Mouse (Mus musculus): ENCODE measurements at regions not wholly inside any gene's neighbourhood (a gene's known extent, or its start where the extent isn't known, plus 50 kb on each side); places are given as distances from the start of the nearest gene placed in this dataset.

DNA sequence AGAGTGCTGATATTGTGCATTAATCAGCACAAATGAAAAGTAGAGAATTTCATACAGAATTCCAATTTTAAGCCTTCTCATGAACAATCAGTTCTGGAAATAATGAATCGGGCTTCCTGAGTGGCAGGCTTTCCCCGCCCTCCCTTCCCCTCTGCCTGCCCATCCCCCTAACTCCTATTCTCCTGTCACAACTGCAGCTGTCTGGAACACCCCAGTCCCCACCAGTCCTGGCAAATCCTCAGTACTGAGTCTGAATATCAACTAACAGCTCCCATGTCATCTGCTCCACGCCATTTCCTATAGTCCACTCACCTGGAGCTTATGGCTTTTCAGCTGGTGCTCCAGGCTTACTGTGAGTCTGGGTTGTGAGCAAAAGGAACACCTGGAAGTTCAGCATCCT, 457.9 kb downstream of the Ofcc1 start:
- no peak for DNase-seq
- 79% methylated on average over 3 of the region's 3 CpGs for WGBS
- Histone ChIP-seq H3K27ac (ENCODE audit: insufficient read depth, low read depth, low read length) (no peak overlapping the region), H3K4me1 (ENCODE audit: control insufficient read depth, insufficient read depth, low read length) (no peaks in the 10 kb centered on the region), H3K4me3 (ENCODE audit: insufficient read depth, low read depth, low read length) (no peak overlapping the region), H3K27me3 (replicated peaks; ENCODE audit: control insufficient read depth, insufficient read depth, low read length) (no peaks in the 10 kb centered on the region), H3K36me3 (ENCODE audit: control insufficient read depth, insufficient read depth, low read length) (no peaks in the 10 kb centered on the region)
- no peak for TF ChIP-seq POLR2A (IDR thresholded peaks at IDR 0.05; ENCODE audit: low read depth, low read length)
- TF ChIP-seq CTCF (conservative IDR thresholded peaks at IDR 0.05; ENCODE audit: insufficient read depth, insufficient read length, low read depth, low read length): no peak

DNA sequence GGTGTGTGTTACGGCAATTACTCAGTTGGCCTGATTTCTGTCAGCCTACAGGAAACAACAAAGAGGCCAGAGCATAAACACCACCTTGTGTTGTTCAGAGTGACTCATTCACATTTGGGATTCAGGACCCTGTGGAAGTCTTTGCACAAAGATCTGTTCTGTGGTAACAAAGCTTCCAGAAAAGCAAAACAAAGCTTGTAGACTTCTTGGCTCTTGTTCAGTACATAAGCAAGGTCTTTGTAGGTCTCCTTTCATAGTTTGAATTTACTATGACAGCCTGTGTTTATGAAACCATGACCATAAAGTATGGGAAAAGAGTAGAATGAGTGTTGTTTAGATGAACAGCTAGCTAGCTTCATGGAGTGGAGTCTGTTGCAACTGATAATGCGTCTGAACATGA, 461.9 kb downstream of the Ofcc1 start:
- no peak for DNase-seq
- no peaks in the 10 kb centered on the region for H3K27me3 ChIP-seq (replicated peaks; ENCODE audit: control insufficient read depth, insufficient read depth, low read length)
- H3K4me1 ChIP-seq (ENCODE audit: control insufficient read depth, insufficient read depth, low read length): no peaks in the 10 kb centered on the region
- TF ChIP-seq POLR2A (IDR thresholded peaks at IDR 0.05; ENCODE audit: low read depth, low read length): no peak
- no peak for TF ChIP-seq CTCF (conservative IDR thresholded peaks at IDR 0.05; ENCODE audit: insufficient read depth, insufficient read length, low read depth, low read length)
- H3K27ac ChIP-seq (ENCODE audit: insufficient read depth, low read depth, low read length): no peak overlapping the region
- no peaks in the 10 kb centered on the region for H3K36me3 ChIP-seq (ENCODE audit: control insufficient read depth, insufficient read depth, low read length)
- WGBS: 91% methylated on average over 2 of the region's 2 CpGs
- H3K4me3 ChIP-seq (ENCODE audit: insufficient read depth, low read depth, low read length): no peak overlapping the region

DNA sequence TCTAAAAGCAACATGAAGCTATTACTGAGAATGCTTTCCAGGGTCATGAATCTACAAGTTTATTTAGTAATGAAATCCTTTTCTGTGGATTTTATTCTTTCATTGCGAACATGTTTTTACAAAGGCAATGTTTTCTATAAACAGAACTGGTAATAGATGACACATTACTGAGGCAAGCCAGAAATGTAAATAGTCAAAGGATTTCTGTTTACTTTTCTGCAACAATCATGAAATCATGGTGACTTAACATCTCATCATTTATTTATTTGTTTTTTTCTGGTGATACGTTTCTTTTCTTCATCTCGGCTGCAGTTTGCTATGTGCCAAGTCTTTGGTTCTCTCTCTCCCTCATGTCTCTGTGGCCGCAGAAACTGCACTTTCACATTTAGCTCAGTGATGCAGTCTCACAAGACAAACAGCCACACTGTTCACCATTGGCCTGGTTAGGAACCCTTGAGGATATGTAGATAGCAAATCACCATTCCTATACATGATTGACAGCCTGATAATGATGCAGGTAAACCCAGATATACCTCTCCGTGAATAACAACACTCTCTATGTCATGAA, 462.8 kb downstream of the Ofcc1 start:
- TF ChIP-seq POLR2A (IDR thresholded peaks at IDR 0.05; ENCODE audit: low read depth, low read length) (no peak), CTCF (conservative IDR thresholded peaks at IDR 0.05; ENCODE audit: insufficient read depth, insufficient read length, low read depth, low read length) (no peak)
- no peak overlapping the region for H3K4me3 ChIP-seq (ENCODE audit: insufficient read depth, low read depth, low read length)
- 63% methylated on average over 5 of the region's 5 CpGs for WGBS
- no peak overlapping the region for H3K27ac ChIP-seq (ENCODE audit: insufficient read depth, low read depth, low read length)
- H3K4me1 ChIP-seq (ENCODE audit: control insufficient read depth, insufficient read depth, low read length): no peaks in the 10 kb centered on the region
- DNase-seq: no peak
- H3K36me3 ChIP-seq (ENCODE audit: control insufficient read depth, insufficient read depth, low read length): no peaks in the 10 kb centered on the region
- no peaks in the 10 kb centered on the region for H3K27me3 ChIP-seq (replicated peaks; ENCODE audit: control insufficient read depth, insufficient read depth, low read length)

DNA sequence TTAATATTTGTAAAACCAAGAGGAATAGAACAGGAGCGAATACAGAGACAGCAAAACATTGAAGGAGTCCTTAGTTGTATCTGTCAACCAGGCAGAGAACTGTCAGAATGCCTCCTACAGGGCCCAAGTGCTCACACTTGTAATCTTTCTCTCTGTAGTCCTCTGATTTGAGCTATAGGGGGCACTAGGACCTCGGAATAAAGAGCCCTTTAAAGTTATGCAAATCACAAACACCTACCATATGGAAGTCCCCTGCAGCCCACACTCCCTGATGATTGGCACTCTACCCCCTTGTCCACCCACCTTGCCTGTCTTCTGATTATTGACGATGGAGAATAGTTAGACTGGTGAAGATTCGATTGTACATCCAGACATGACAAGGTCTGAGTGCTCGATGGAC, 467.1 kb downstream of the Ofcc1 start:
- H3K4me1 ChIP-seq (ENCODE audit: control insufficient read depth, insufficient read depth, low read length): no peaks in the 10 kb centered on the region
- H3K36me3 ChIP-seq (ENCODE audit: control insufficient read depth, insufficient read depth, low read length): no peaks in the 10 kb centered on the region
- 74% methylated on average over 5 of the region's 5 CpGs for WGBS
- TF ChIP-seq CTCF (conservative IDR thresholded peaks at IDR 0.05; ENCODE audit: insufficient read depth, insufficient read length, low read depth, low read length) (no peak), POLR2A (IDR thresholded peaks at IDR 0.05; ENCODE audit: low read depth, low read length) (no peak)
- no peak overlapping the region for H3K27ac ChIP-seq (ENCODE audit: insufficient read depth, low read depth, low read length)
- no peak for DNase-seq
- no peak overlapping the region for H3K4me3 ChIP-seq (ENCODE audit: insufficient read depth, low read depth, low read length)
- no peaks in the 10 kb centered on the region for H3K27me3 ChIP-seq (replicated peaks; ENCODE audit: control insufficient read depth, insufficient read depth, low read length)

DNA sequence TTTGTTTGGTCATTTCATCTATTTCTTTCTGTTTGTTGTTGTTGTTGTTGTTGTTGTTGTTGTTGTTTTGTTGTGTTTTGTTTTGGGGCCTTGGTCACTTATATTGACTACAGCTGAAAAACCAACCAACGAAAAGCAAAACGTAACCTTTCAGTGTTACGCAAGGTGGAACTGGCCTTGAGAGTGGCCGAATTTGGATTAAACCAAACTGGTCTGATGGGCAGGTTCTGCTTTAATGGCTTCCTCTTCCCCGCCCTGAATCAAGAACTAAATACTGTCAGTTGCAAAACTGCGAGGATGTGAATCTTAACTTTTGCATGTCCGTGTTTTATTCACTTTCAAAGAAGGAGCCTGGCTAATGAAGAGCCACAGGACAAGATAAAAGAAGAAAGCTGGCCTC, 480.2 kb downstream of the Ofcc1 start:
- no peaks in the 10 kb centered on the region for H3K36me3 ChIP-seq (ENCODE audit: control insufficient read depth, insufficient read depth, low read length)
- TF ChIP-seq CTCF (conservative IDR thresholded peaks at IDR 0.05; ENCODE audit: insufficient read depth, insufficient read length, low read depth, low read length) (no peak), POLR2A (IDR thresholded peaks at IDR 0.05; ENCODE audit: low read depth, low read length) (no peak)
- H3K27me3 ChIP-seq (replicated peaks; ENCODE audit: control insufficient read depth, insufficient read depth, low read length): no peaks in the 10 kb centered on the region; the same call in 1 of the 2 replicates
- WGBS: 83% methylated on average over 7 of the region's 7 CpGs
- no peak for DNase-seq
- H3K4me3 ChIP-seq (ENCODE audit: insufficient read depth, low read depth, low read length): no peak overlapping the region
- no peak overlapping the region for H3K27ac ChIP-seq (ENCODE audit: insufficient read depth, low read depth, low read length)
- H3K4me1 ChIP-seq (ENCODE audit: control insufficient read depth, insufficient read depth, low read length): no peaks in the 10 kb centered on the region

DNA sequence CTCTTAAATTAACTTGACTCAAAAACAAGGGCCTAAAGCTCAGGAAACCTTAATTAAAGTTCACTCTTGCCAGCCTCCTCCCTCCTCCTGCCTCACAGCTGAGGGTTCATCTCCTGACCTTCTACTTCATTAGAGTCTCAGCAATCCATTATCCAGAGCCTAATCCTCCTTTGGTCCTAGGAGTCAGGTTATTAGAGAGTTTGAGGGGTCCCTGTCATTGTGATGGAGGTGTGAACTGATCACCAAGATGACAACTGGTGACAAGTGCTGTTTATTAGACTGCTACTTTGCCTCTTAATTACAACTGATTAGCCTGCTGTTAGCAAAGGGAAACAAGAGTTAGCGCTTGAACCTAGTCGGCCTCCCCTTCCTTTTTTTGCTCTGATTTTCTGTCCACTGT, 481.1 kb downstream of the Ofcc1 start:
- H3K4me3 ChIP-seq (ENCODE audit: insufficient read depth, low read depth, low read length): no peak overlapping the region
- no peaks in the 10 kb centered on the region for H3K36me3 ChIP-seq (ENCODE audit: control insufficient read depth, insufficient read depth, low read length)
- no peak overlapping the region for H3K27ac ChIP-seq (ENCODE audit: insufficient read depth, low read depth, low read length)
- TF ChIP-seq CTCF (conservative IDR thresholded peaks at IDR 0.05; ENCODE audit: insufficient read depth, insufficient read length, low read depth, low read length) (no peak), POLR2A (IDR thresholded peaks at IDR 0.05; ENCODE audit: low read depth, low read length) (no peak)
- no peaks in the 10 kb centered on the region for H3K4me1 ChIP-seq (ENCODE audit: control insufficient read depth, insufficient read depth, low read length)
- no peak for DNase-seq
- 48% methylated on average over 2 of the region's 2 CpGs for WGBS
- H3K27me3 ChIP-seq (replicated peaks; ENCODE audit: control insufficient read depth, insufficient read depth, low read length): no peaks in the 10 kb centered on the region; the same call in 1 of the 2 replicates

DNA sequence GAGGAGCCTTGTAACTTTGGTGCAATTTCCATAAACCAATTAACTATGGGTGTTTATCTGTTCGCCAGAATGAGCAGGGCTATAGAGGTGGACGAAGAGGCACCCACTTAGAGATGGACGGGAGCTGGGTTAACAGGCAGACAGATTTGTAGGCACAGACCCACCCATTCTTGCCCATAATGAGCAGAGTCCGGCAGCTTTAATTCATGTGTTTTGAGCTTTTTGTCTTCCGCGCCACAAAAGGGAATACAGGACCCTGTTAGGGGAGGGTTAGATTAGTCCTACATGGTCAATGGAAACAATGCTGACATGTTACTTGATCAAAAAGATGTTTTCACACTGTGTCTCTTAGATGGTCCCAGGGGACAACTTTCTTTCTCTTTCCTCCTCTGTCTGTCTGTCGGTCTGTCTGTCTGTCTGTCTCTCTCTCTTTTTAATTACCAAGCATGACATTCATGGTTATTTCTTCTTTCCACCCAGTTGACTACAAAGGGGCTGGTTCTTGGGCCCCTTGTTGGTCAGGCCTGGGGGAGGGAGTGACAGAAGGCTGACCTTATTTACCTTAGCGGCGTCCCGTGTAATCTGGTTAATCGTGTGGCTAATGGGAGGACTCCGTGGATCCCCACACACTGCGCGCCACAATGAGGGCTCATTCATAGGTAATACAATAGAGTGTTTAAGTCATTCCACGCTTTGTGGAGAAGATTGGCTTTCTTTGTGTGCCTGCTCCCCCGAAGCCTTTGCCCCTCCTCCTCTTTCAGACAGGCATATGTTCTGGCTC, 483.7 kb downstream of the Ofcc1 start:
- 40% methylated on average over 16 of the region's 16 CpGs for whole genome bisulfite sequencing

More for the DNA sequence above, 483.7 kb downstream of the Ofcc1 start:
- Histone ChIP-seq H3K36me3 (ENCODE audit: control insufficient read depth, insufficient read depth, low read length) (no peaks in the 10 kb centered on the region), H3K4me1 (ENCODE audit: control insufficient read depth, insufficient read depth, low read length) (no peaks in the 10 kb centered on the region), H3K27me3 (replicated peaks; ENCODE audit: control insufficient read depth, insufficient read depth, low read length) (no peaks in the 10 kb centered on the region; the same call in 1 of the 2 replicates), H3K4me3 (ENCODE audit: insufficient read depth, low read depth, low read length) (no peak overlapping the region), H3K27ac (ENCODE audit: insufficient read depth, low read depth, low read length) (no peak overlapping the region)
- no peak for TF ChIP-seq POLR2A (IDR thresholded peaks at IDR 0.05; ENCODE audit: low read depth, low read length)
- no peak for TF ChIP-seq CTCF (conservative IDR thresholded peaks at IDR 0.05; ENCODE audit: insufficient read depth, insufficient read length, low read depth, low read length)
- no peak for DNase-seq

Measured in kidney, adult 2 months (tissue).